Mouse (Mus musculus) CH12.LX (cell line): ENCODE measurements around the gene Klhl20. TPM values are rescaled to one million over a fixed set of nuclear protein-coding genes. Genes with fewer than 3 reads are reported as not detected.

Source experiments
- DNase-seq: peaks from one replicate; pipeline ENCODE4 v3.0.0-alpha.2; 2013; ENCODE audit errors: extremely low read depth
- H3K27ac ChIP-seq: 2 replicates; pipeline ENCODE4 v1.5.1; 2012; ENCODE audit warnings: low read depth, mild to moderate bottlenecking, control low read depth, moderate library complexity; ENCODE audit not compliant: insufficient read depth
- H3K27me3 ChIP-seq: replicated peaks from 2 replicates; pipeline ENCODE3; 2012; ENCODE audit warnings: inconsistent platforms
- H3K36me3 ChIP-seq, 2 experiments: replicated peaks in 1 of 2; 2 replicates each; pipeline versions ENCODE3 to v1.6.1; 2012; ENCODE audit warnings: inconsistent platforms in 1 of 2, low read length in 1 of 2, mild to moderate bottlenecking in 1 of 2, mixed read lengths in 1 of 2, moderate library complexity in 1 of 2; ENCODE audit not compliant: control insufficient read depth in 1 of 2, insufficient read depth in 1 of 2
- H3K4me1 ChIP-seq, 2 experiments: 2 replicates each; pipeline ENCODE4 v1.6.1; 2012; ENCODE audit warnings: inconsistent platforms in 1 of 2, moderate library complexity in 1 of 2; ENCODE audit not compliant: insufficient read depth in 2 of 2, control insufficient read depth in 1 of 2
- H3K4me2 ChIP-seq: 2 replicates; pipeline ENCODE4 v1.6.1; 2012; ENCODE audit warnings: low read depth, mild to moderate bottlenecking, control low read depth; ENCODE audit not compliant: poor library complexity, insufficient read depth, severe bottlenecking
- H3K4me3 ChIP-seq, 3 experiments: fragments of 150-350 bp in 1 of 3; sonication (generic) in 1 of 3; replicated peaks in 1 of 3; 2 replicates each; pipeline versions ENCODE3 to v1.5.1; 2011 to 2012; ENCODE audit warnings: low read depth in 2 of 3, low read length in 2 of 3, mild to moderate bottlenecking in 2 of 3, moderate library complexity in 2 of 3, control low read depth in 1 of 3, improper control_type of control experiment in 1 of 3, inconsistent platforms in 1 of 3, mixed read lengths in 1 of 3; ENCODE audit not compliant: poor library complexity in 1 of 3
- H3K79me2 ChIP-seq: replicated peaks from 2 replicates; pipeline ENCODE4 v1.6.1; 2012; ENCODE audit warnings: mild to moderate bottlenecking, moderate library complexity; ENCODE audit not compliant: control insufficient read depth, poor library complexity, insufficient read depth, severe bottlenecking; ENCODE audit errors: extremely low read depth
- H3K9ac ChIP-seq: 2 replicates; pipeline ENCODE4 v1.6.1; 2012; ENCODE audit warnings: low read depth, mild to moderate bottlenecking, control low read depth, moderate library complexity; ENCODE audit not compliant: insufficient read depth
- H3K9me3 ChIP-seq: replicated peaks from 2 replicates; pipeline ENCODE3; 2012; ENCODE audit warnings: low read length, inconsistent platforms, mixed read lengths
- CHD2 ChIP-seq: IDR thresholded peaks from 2 replicates; pipeline ENCODE4 v1.6.1; 2011; ENCODE audit warnings: low read length, improper control_type of control experiment
- E2F4 ChIP-seq: IDR thresholded peaks from 2 replicates; pipeline ENCODE4 v1.6.1; 2011; ENCODE audit warnings: low read depth, low read length, improper control_type of control experiment; ENCODE audit not compliant: insufficient replicate concordance
- EP300 ChIP-seq: IDR thresholded peaks from 2 replicates; pipeline ENCODE4 v1.6.1; 2011; ENCODE audit warnings: low read length, improper control_type of control experiment
- ETS1 ChIP-seq: conservative IDR thresholded peaks from 2 replicates; pipeline ENCODE4 v1.6.1; 2012; ENCODE audit warnings: low read depth, mild to moderate bottlenecking, inconsistent platforms, low read length, improper control_type of control experiment, moderate library complexity
- HCFC1 ChIP-seq: IDR thresholded peaks from 2 replicates; pipeline ENCODE4 v1.6.1; 2012; ENCODE audit warnings: low read depth, mild to moderate bottlenecking, inconsistent platforms, low read length, improper control_type of control experiment
- JUND ChIP-seq: conservative IDR thresholded peaks from 2 replicates; pipeline ENCODE4 v1.6.1; 2011; ENCODE audit warnings: low read depth, low read length, improper control_type of control experiment
- MAFK ChIP-seq: IDR thresholded peaks from 2 replicates; pipeline ENCODE4 v1.6.1; 2011; ENCODE audit warnings: low read length, improper control_type of control experiment; ENCODE audit not compliant: insufficient replicate concordance
- MXI1 ChIP-seq: IDR thresholded peaks from 2 replicates; pipeline ENCODE4 v1.6.1; 2011; ENCODE audit warnings: mild to moderate bottlenecking, low read depth, low read length, improper control_type of control experiment
- NELFE ChIP-seq: IDR thresholded peaks from 2 replicates; pipeline ENCODE4 v1.6.1; 2011; ENCODE audit warnings: low read depth, low read length, improper control_type of control experiment
- NRF1 ChIP-seq: IDR thresholded peaks from 2 replicates; pipeline ENCODE4 v1.6.1; 2014; ENCODE audit warnings: low read depth, mild to moderate bottlenecking, inconsistent platforms, low read length, improper control_type of control experiment, moderate library complexity
- POLR2A ChIP-seq: IDR thresholded peaks from 2 replicates; pipeline ENCODE4 v1.6.1; 2011; ENCODE audit warnings: low read depth, mild to moderate bottlenecking, improper control_type of control experiment, low read length
- POLR2AphosphoS2 ChIP-seq: IDR thresholded peaks from 2 replicates; pipeline ENCODE4 v1.6.1; 2011; ENCODE audit warnings: low read depth, low read length, improper control_type of control experiment
- RAD21 ChIP-seq: IDR thresholded peaks from 2 replicates; pipeline ENCODE4 v1.6.1; 2011; ENCODE audit warnings: low read depth, mild to moderate bottlenecking, low read length, improper control_type of control experiment, moderate library complexity
- RCOR1 ChIP-seq: conservative IDR thresholded peaks from 2 replicates; pipeline ENCODE4 v1.6.1; 2012; ENCODE audit warnings: low read depth, mild to moderate bottlenecking, inconsistent platforms, low read length, improper control_type of control experiment
- SIN3A ChIP-seq: IDR thresholded peaks from 2 replicates; pipeline ENCODE4 v1.6.1; 2012; ENCODE audit warnings: low read length, improper control_type of control experiment, inconsistent platforms
- UBTF ChIP-seq: IDR thresholded peaks from 2 replicates; pipeline ENCODE4 v1.6.1; 2012; ENCODE audit warnings: low read depth, mild to moderate bottlenecking, inconsistent platforms, low read length, improper control_type of control experiment, moderate library complexity
- USF2 ChIP-seq: conservative IDR thresholded peaks from 2 replicates; pipeline ENCODE4 v1.6.1; 2011; ENCODE audit warnings: low read depth, low read length, improper control_type of control experiment
- ZKSCAN1 ChIP-seq: IDR thresholded peaks from 2 replicates; pipeline ENCODE4 v1.6.1; 2012; ENCODE audit warnings: low read depth, inconsistent platforms, low read length, improper control_type of control experiment, borderline replicate concordance
- ZMIZ1 ChIP-seq: IDR thresholded peaks from 2 replicates; pipeline ENCODE4 v1.6.1; 2012; ENCODE audit warnings: low read depth, mild to moderate bottlenecking, inconsistent platforms, low read length, improper control_type of control experiment
- ZNF384 ChIP-seq: IDR thresholded peaks from 2 replicates; pipeline ENCODE4 v1.6.1; 2012; ENCODE audit warnings: low read depth, low read length, improper control_type of control experiment, inconsistent platforms
- dilution Hi-C: fragments of 300-500 bp; cut with MboI; formaldehyde crosslinking; loops from 2 replicates; pipeline ENCODE4 v1.14.3; 2020; ENCODE audit warnings: low sequenced_read_pairs; ENCODE audit not compliant: extremely low pct_unique_long_range_greater_than_20kb, extremely low pct_ligation_motif_present
- in situ Hi-C: fragments of 300-500 bp; cut with MboI; formaldehyde crosslinking; loops from 3 replicates; pipeline ENCODE4 v1.14.3; 2019; ENCODE audit warnings: low sequenced_read_pairs, low pct_ligation_motif_present, low pct_unique_long_range_greater_than_20kb, mixed read lengths
- polyA plus RNA-seq: library from polyadenylated mRNA; unstranded; fragments of >175 nt; gene quantifications from 2 replicates; pipeline ENCODE4 v1.2.1, GENCODE M21; 2012; ENCODE audit warnings: low read depth; ENCODE audit not compliant: insufficient read length
- total RNA-seq, 2 experiments: library from RNA; depleted of rRNA; stranded (reverse); fragments of 300-350 nt in 1 of 2; fragments of >200 nt in 1 of 2; gene quantifications; 2 replicates each; pipeline ENCODE4 v1.2.3; 2012 to 2014

Gene Klhl20
- total and polyA plus RNA-seq, 3 experiments, result 7.9 to 16.3 (median 8.3) TPM

- H3K36me3 ChIP-seq, result no peaks in the 10 kb centered on the region
- TF ChIP-seq MAFK (no peak), MXI1 (no peak), SIN3A (no peak), ZNF384 (no peak), ZMIZ1 (no peak), JUND (no peak), NRF1 (no peak), CHD2 (no peak), USF2 (no peak)
- no peaks in the 10 kb centered on the region for H3K79me2 ChIP-seq
- H3K9me3 ChIP-seq, result peaks cover 3% of the 10 kb centered on the region
- dilution Hi-C loops (no loop called here), in situ Hi-C loops (no loop called here)
- DNase-seq, result no peak
- H3K4me3 ChIP-seq, result no peak within 1 kb of the TSS
- no peak within 1 kb of the TSS for H3K27ac ChIP-seq
- H3K27me3 ChIP-seq, result no peaks in the 10 kb centered on the region
- no peak within 1 kb of the TSS for H3K4me2 ChIP-seq
- peaks cover 3 to 8% of the 10 kb centered on the region in 2 experiments; a peak in 3 of 4 replicates for H3K4me1 ChIP-seq
- H3K9ac ChIP-seq, result no peak within 1 kb of the TSS
Measured at GRCm38 (mm10) chr1:161142531-161143159, 11.3 kb upstream of the Klhl20 start, which contains the start of gene Ankrd45. Ankrd45 (plus strand) TSS chr1:161142691.

GRCm38 (mm10) chr1:161140026-161140762, 8.9 kb upstream of the Klhl20 start:
- Histone ChIP-seq H3K79me2 (no peaks in the 10 kb centered on the region), H3K36me3 (no peaks in the 10 kb centered on the region), H3K9me3 (peaks cover 3% of the 10 kb centered on the region), H3K4me2 (no peak overlapping the region), H3K27me3 (no peaks in the 10 kb centered on the region), H3K27ac (no peak overlapping the region), H3K9ac (no peak overlapping the region), H3K4me3 (no peak overlapping the region), H3K4me1 (peaks cover 3 to 8% of the 10 kb centered on the region in 2 experiments; a peak in 3 of 4 replicates)
- in situ Hi-C loops (no loop called here), dilution Hi-C loops (no loop called here)
- TF ChIP-seq ETS1, result no peak
- TF ChIP-seq ZNF384, result no peak
- no peak for TF ChIP-seq MXI1
- no peak for TF ChIP-seq POLR2A
- TF ChIP-seq NELFE, result no peak
- TF ChIP-seq RAD21, result no peak; the same call in 1 of the 2 replicates
- TF ChIP-seq EP300, result no peak
- no peak for TF ChIP-seq SIN3A
- no peak for TF ChIP-seq POLR2AphosphoS2
- no peak for TF ChIP-seq E2F4
- TF ChIP-seq NRF1, result no peak
- TF ChIP-seq RCOR1, result no peak
- no peak for TF ChIP-seq ZKSCAN1
- no peak for TF ChIP-seq UBTF
- no peak for TF ChIP-seq HCFC1
- peak; percentile 24 for DNase-seq
